Mouse (Mus musculus): ENCODE results near the gene Umad1. TPM values are rescaled to one million over a fixed set of nuclear protein-coding genes. Genes with fewer than 3 reads are reported as not detected.

Gene Umad1
- polyA plus RNA-seq, 1 experiment from 2014 or later, result 25.1 TPM

DNA sequence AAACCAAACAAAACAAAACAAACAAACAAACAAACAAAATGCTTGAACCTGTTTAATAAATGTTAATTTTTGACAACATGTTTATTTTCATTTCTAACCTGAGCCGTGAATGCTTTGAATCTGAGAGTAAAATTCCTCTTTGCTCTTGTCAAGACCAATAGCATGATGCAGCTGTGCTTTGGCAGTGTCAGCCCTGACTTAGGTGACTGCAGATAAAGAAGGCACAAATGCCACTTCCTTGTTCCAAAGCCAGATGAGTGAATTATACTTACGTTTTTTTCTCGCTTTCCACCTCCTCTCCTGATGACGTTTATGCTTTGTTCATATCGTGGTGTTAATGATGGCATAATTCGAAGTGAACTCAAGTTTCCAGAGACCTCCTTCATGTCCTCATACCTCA, 131.2 kb downstream of the Umad1 start:
- WGBS (ENCODE audit: insufficient replicate concordance), result 84% methylated on average over 6 of the region's 6 CpGs
- Histone ChIP-seq H3K4me2 (no peak overlapping the region), H3K27ac (ENCODE audit: low read depth, low read length) (no peak overlapping the region), H3K9ac (ENCODE audit: low read depth, low read length) (no peak overlapping the region), H3K4me3 (ENCODE audit: low read depth, low read length) (no peak overlapping the region), H3K36me3 (ENCODE audit: control insufficient read depth, insufficient read depth, low read length) (no peaks in the 10 kb centered on the region), H3K9me3 (replicated peaks; ENCODE audit: control insufficient read depth, low read length) (no peaks in the 10 kb centered on the region), H3K27me3 (ENCODE audit: control insufficient read depth, insufficient read depth, low read length) (no peaks in the 10 kb centered on the region), H3K4me1 (ENCODE audit: control insufficient read depth, insufficient read depth, low read length) (no peaks in the 10 kb centered on the region)
- no peak for ATAC-seq (replicated peaks; ENCODE audit: insufficient number of reproducible peaks, low FRiP score, low TSS enrichment)

GRCm38 (mm10) chr6:8390935-8391334, 131.8 kb downstream of the Umad1 start:
- Histone ChIP-seq H3K4me3 (ENCODE audit: low read depth, low read length) (no peak overlapping the region), H3K4me1 (ENCODE audit: control insufficient read depth, insufficient read depth, low read length) (no peaks in the 10 kb centered on the region), H3K9me3 (replicated peaks; ENCODE audit: control insufficient read depth, low read length) (no peaks in the 10 kb centered on the region), H3K36me3 (ENCODE audit: control insufficient read depth, insufficient read depth, low read length) (no peaks in the 10 kb centered on the region), H3K27me3 (ENCODE audit: control insufficient read depth, insufficient read depth, low read length) (no peaks in the 10 kb centered on the region), H3K27ac (ENCODE audit: low read depth, low read length) (no peak overlapping the region), H3K4me2 (no peak overlapping the region), H3K9ac (ENCODE audit: low read depth, low read length) (no peak overlapping the region)
- 81% methylated on average over 2 of the region's 2 CpGs for WGBS (ENCODE audit: insufficient replicate concordance)
- ATAC-seq (replicated peaks; ENCODE audit: insufficient number of reproducible peaks, low FRiP score, low TSS enrichment), result no peak

GRCm38 (mm10) chr6:8393029-8393428, 133.9 kb downstream of the Umad1 start:
- no peak overlapping the region for H3K4me2 ChIP-seq
- 66% methylated on average over 4 of the region's 4 CpGs for WGBS (ENCODE audit: insufficient replicate concordance)
- no peaks in the 10 kb centered on the region for H3K27me3 ChIP-seq (ENCODE audit: control insufficient read depth, insufficient read depth, low read length)
- no peak overlapping the region for H3K4me3 ChIP-seq (ENCODE audit: low read depth, low read length)
- H3K9me3 ChIP-seq (replicated peaks; ENCODE audit: control insufficient read depth, low read length), result no peaks in the 10 kb centered on the region
- H3K4me1 ChIP-seq (ENCODE audit: control insufficient read depth, insufficient read depth, low read length), result no peaks in the 10 kb centered on the region
- H3K27ac ChIP-seq (ENCODE audit: low read depth, low read length), result no peak overlapping the region
- no peaks in the 10 kb centered on the region for H3K36me3 ChIP-seq (ENCODE audit: control insufficient read depth, insufficient read depth, low read length)
- ATAC-seq (replicated peaks; ENCODE audit: insufficient number of reproducible peaks, low FRiP score, low TSS enrichment), result no peak
- no peak overlapping the region for H3K9ac ChIP-seq (ENCODE audit: low read depth, low read length)

GRCm38 (mm10) chr6:8394044-8394443, 135.0 kb downstream of the Umad1 start:
- H3K27ac ChIP-seq (ENCODE audit: low read depth, low read length), result no peak overlapping the region
- H3K9ac ChIP-seq (ENCODE audit: low read depth, low read length), result no peak overlapping the region
- no peaks in the 10 kb centered on the region for H3K36me3 ChIP-seq (ENCODE audit: control insufficient read depth, insufficient read depth, low read length)
- no peaks in the 10 kb centered on the region for H3K27me3 ChIP-seq (ENCODE audit: control insufficient read depth, insufficient read depth, low read length)
- no peak overlapping the region for H3K4me2 ChIP-seq
- no peaks in the 10 kb centered on the region for H3K9me3 ChIP-seq (replicated peaks; ENCODE audit: control insufficient read depth, low read length)
- ATAC-seq (replicated peaks; ENCODE audit: insufficient number of reproducible peaks, low FRiP score, low TSS enrichment), result no peak
- no peaks in the 10 kb centered on the region for H3K4me1 ChIP-seq (ENCODE audit: control insufficient read depth, insufficient read depth, low read length)
- no peak overlapping the region for H3K4me3 ChIP-seq (ENCODE audit: low read depth, low read length)

GRCm38 (mm10) chr6:8395061-8395460, 136.0 kb downstream of the Umad1 start:
- no peak overlapping the region for H3K9ac ChIP-seq (ENCODE audit: low read depth, low read length)
- H3K36me3 ChIP-seq (ENCODE audit: control insufficient read depth, insufficient read depth, low read length), result no peaks in the 10 kb centered on the region
- no peaks in the 10 kb centered on the region for H3K27me3 ChIP-seq (ENCODE audit: control insufficient read depth, insufficient read depth, low read length)
- no peaks in the 10 kb centered on the region for H3K4me1 ChIP-seq (ENCODE audit: control insufficient read depth, insufficient read depth, low read length)
- no peak overlapping the region for H3K27ac ChIP-seq (ENCODE audit: low read depth, low read length)
- no peak overlapping the region for H3K4me3 ChIP-seq (ENCODE audit: low read depth, low read length)
- ATAC-seq (replicated peaks; ENCODE audit: insufficient number of reproducible peaks, low FRiP score, low TSS enrichment), result no peak
- H3K4me2 ChIP-seq, result no peak overlapping the region
- H3K9me3 ChIP-seq (replicated peaks; ENCODE audit: control insufficient read depth, low read length), result no peaks in the 10 kb centered on the region
- 52% methylated on average over 4 of the region's 4 CpGs for WGBS (ENCODE audit: insufficient replicate concordance)

GRCm38 (mm10) chr6:8397252-8397651, 138.2 kb downstream of the Umad1 start:
- WGBS (ENCODE audit: insufficient replicate concordance), result 74% methylated on average over 7 of the region's 7 CpGs
- ATAC-seq (replicated peaks; ENCODE audit: insufficient number of reproducible peaks, low FRiP score, low TSS enrichment), result no peak
- H3K4me1 ChIP-seq (ENCODE audit: control insufficient read depth, insufficient read depth, low read length), result no peaks in the 10 kb centered on the region
- H3K4me3 ChIP-seq (ENCODE audit: low read depth, low read length), result no peak overlapping the region
- no peaks in the 10 kb centered on the region for H3K27me3 ChIP-seq (ENCODE audit: control insufficient read depth, insufficient read depth, low read length)
- no peak overlapping the region for H3K4me2 ChIP-seq
- H3K27ac ChIP-seq (ENCODE audit: low read depth, low read length), result no peak overlapping the region
- H3K36me3 ChIP-seq (ENCODE audit: control insufficient read depth, insufficient read depth, low read length), result no peaks in the 10 kb centered on the region
- no peak overlapping the region for H3K9ac ChIP-seq (ENCODE audit: low read depth, low read length)
- no peaks in the 10 kb centered on the region for H3K9me3 ChIP-seq (replicated peaks; ENCODE audit: control insufficient read depth, low read length)

DNA sequence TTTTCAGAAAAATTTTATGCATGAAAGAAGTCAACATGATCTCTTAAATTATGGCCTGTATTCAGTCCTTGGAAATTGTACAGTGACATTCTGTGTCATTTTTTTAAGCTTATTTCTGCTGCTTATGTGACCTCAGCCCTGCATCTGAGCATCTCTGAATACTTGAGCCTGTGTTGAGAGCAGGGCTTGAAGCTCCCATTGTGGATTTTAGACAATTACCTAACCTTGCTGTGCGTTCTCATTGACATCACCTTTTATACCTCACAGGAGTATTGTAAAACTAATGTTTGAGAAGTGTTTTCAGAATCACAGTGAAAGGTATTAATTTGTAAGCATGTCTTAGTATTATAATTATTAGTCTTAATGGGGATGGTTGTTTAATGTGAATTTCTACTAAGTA, 140.6 kb downstream of the Umad1 start:
- Histone ChIP-seq H3K9me3 (replicated peaks; ENCODE audit: control insufficient read depth, low read length) (no peaks in the 10 kb centered on the region), H3K27ac (ENCODE audit: low read depth, low read length) (no peak overlapping the region), H3K36me3 (ENCODE audit: control insufficient read depth, insufficient read depth, low read length) (no peaks in the 10 kb centered on the region), H3K4me2 (no peak overlapping the region), H3K4me1 (ENCODE audit: control insufficient read depth, insufficient read depth, low read length) (no peaks in the 10 kb centered on the region), H3K9ac (ENCODE audit: low read depth, low read length) (no peak overlapping the region), H3K4me3 (ENCODE audit: low read depth, low read length) (no peak overlapping the region), H3K27me3 (ENCODE audit: control insufficient read depth, insufficient read depth, low read length) (no peaks in the 10 kb centered on the region)
- ATAC-seq (replicated peaks; ENCODE audit: insufficient number of reproducible peaks, low FRiP score, low TSS enrichment), result no peak
- 91% methylated on average over 1 of the region's 1 CpGs for WGBS (ENCODE audit: insufficient replicate concordance)

- Histone ChIP-seq H3K27me3 (ENCODE audit: control insufficient read depth, insufficient read depth, low read length) (no peaks in the 10 kb centered on the region), H3K9ac (ENCODE audit: low read depth, low read length) (no peak overlapping the region), H3K27ac (ENCODE audit: low read depth, low read length) (no peak overlapping the region), H3K4me3 (ENCODE audit: low read depth, low read length) (no peak overlapping the region), H3K9me3 (replicated peaks; ENCODE audit: control insufficient read depth, low read length) (no peaks in the 10 kb centered on the region), H3K4me2 (no peak overlapping the region), H3K4me1 (ENCODE audit: control insufficient read depth, insufficient read depth, low read length) (no peaks in the 10 kb centered on the region), H3K36me3 (ENCODE audit: control insufficient read depth, insufficient read depth, low read length) (no peaks in the 10 kb centered on the region)
- no peak for ATAC-seq (replicated peaks; ENCODE audit: insufficient number of reproducible peaks, low FRiP score, low TSS enrichment)
- 94% methylated on average over 5 of the region's 5 CpGs for WGBS (ENCODE audit: insufficient replicate concordance)
Measured at GRCm38 (mm10) chr6:8403127-8403526, 144.0 kb downstream of the Umad1 start.

DNA sequence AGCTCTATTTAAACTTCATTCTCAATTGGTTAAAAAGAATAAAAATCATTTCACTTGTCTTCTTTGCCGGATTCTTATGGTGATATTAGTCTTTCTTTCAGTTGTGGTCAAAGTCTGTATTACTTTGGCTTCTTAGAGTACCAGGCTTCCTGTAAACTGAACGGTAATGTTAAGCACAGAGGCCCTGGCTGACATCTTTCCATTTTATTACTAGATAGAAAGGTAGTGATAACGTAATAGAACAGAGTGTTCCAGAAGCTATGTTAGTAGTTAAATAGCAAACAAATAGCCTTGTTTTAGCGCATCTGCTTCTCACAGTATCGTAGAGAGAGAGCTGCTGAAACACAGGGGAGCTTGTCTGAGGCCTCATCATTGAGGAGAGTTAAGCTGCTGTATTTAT, 146.8 kb downstream of the Umad1 start:
- H3K27me3 ChIP-seq (ENCODE audit: control insufficient read depth, insufficient read depth, low read length), result no peaks in the 10 kb centered on the region
- ATAC-seq (replicated peaks; ENCODE audit: insufficient number of reproducible peaks, low FRiP score, low TSS enrichment), result no peak
- 89% methylated on average over 5 of the region's 5 CpGs for WGBS (ENCODE audit: insufficient replicate concordance)
- no peaks in the 10 kb centered on the region for H3K4me1 ChIP-seq (ENCODE audit: control insufficient read depth, insufficient read depth, low read length)
- H3K4me2 ChIP-seq, result no peak overlapping the region
- H3K9ac ChIP-seq (ENCODE audit: low read depth, low read length), result no peak overlapping the region
- no peaks in the 10 kb centered on the region for H3K9me3 ChIP-seq (replicated peaks; ENCODE audit: control insufficient read depth, low read length)
- no peaks in the 10 kb centered on the region for H3K36me3 ChIP-seq (ENCODE audit: control insufficient read depth, insufficient read depth, low read length)
- no peak overlapping the region for H3K4me3 ChIP-seq (ENCODE audit: low read depth, low read length)
- no peak overlapping the region for H3K27ac ChIP-seq (ENCODE audit: low read depth, low read length)

Measured in heart, embryonic 11.5 days (tissue).